In the genomic region with DNA sequence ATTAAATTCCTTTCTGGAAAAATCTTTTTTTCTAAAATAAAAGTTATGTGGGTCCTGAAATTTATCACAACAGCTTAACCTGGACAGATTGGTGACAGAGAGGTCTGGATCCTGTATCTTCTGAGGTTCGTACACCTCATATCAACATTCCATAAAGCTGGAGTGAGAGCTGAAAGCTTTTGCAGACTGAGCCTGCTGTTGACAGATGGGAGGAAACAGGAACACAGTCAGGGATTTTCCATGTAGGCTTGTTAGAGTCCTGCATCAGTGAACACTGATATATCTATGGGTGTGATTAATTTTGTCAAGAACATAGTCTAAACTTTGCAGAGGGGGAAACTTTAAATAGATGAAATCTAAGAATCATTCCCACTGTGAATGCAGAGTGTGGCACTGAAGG, we compare ENCODE assay signal across 27 mouse cellular contexts. TPM values are rescaled to one million over a fixed set of nuclear protein-coding genes. Genes with fewer than 3 reads are reported as not detected.
A peak's percentile ranks its signal among the peaks of the same experiment; 100 is the strongest.
DNase-seq lines count a peak whose midpoint lies in the region; ATAC-seq and TF ChIP-seq lines count a peak whose summit lies in the region.
"Had no signal": no experiment of that assay in that cellular context is flagged by ENCODE, and none has a peak within 500 bp of the region (broad histone marks: within the 10 kb centered on the region; RNA-seq: fewer than 3 reads in every experiment).

No protein-coding gene starts in this region.

- peak; percentile 73 for ATAC-seq in heart, embryonic 12.5 days (ENCODE audit: insufficient number of reproducible peaks, low FRiP score)
- ATAC-seq in heart, embryonic 15.5 days (replicated peaks; ENCODE audit: insufficient number of reproducible peaks, insufficient read depth, low FRiP score, low read depth), result peak; percentile 80
- no peak for ATAC-seq in kidney, postnatal 0 days (replicated peaks; ENCODE audit: low FRiP score, low read depth)
- ATAC-seq in kidney, embryonic 15.5 days (replicated peaks; ENCODE audit: low FRiP score), result no peak
- ATAC-seq: activated CD4-positive, CD25-positive, alpha-beta regulatory T cell, adult 4 months; forebrain, embryonic 15.5 days; hindbrain, postnatal 0 days; inflammation-experienced regulatory T-cells, adult 6 months; intestine, embryonic 16.5 days had no signal

- H3K27me3 ChIP-seq in heart, embryonic 12.5 days (replicated peaks), result no peaks in the 10 kb centered on the region
- no peaks in the 10 kb centered on the region for H3K27me3 ChIP-seq in heart, embryonic 15.5 days
- H3K27me3 ChIP-seq in heart, adult 2 months (ENCODE audit: control insufficient read depth, insufficient read depth, low read length), result no peaks in the 10 kb centered on the region
- H3K27me3 ChIP-seq in kidney, postnatal 0 days (ENCODE audit: insufficient read depth, low read length), result no peaks in the 10 kb centered on the region
- no peaks in the 10 kb centered on the region for H3K27me3 ChIP-seq in kidney, embryonic 15.5 days
- H3K27me3 ChIP-seq: embryonic facial prominence, embryonic 13.5 days; forebrain, embryonic 12.5 days; forebrain, embryonic 15.5 days had no signal

- no peaks in the 10 kb centered on the region for H3K36me3 ChIP-seq in heart, embryonic 12.5 days
- no peaks in the 10 kb centered on the region for H3K36me3 ChIP-seq in heart, embryonic 15.5 days
- H3K36me3 ChIP-seq in heart, adult 2 months (ENCODE audit: control insufficient read depth, insufficient read depth, low read length), result no peaks in the 10 kb centered on the region
- H3K36me3 ChIP-seq in kidney, postnatal 0 days (ENCODE audit: insufficient read depth, low read length), result no peaks in the 10 kb centered on the region
- H3K36me3 ChIP-seq in kidney, embryonic 15.5 days, result no peaks in the 10 kb centered on the region
- H3K36me3 ChIP-seq: embryonic facial prominence, embryonic 10.5 days; embryonic facial prominence, embryonic 13.5 days; forebrain, embryonic 12.5 days; forebrain, embryonic 15.5 days had no signal

- H3K79me2 ChIP-seq in heart, adult 2 months (replicated peaks; ENCODE audit: control insufficient read depth, insufficient read depth, low read length), result no peaks in the 10 kb centered on the region

- H3K4me3 ChIP-seq in heart, embryonic 12.5 days, result no peak overlapping the region
- no peak overlapping the region for H3K4me3 ChIP-seq in heart, embryonic 15.5 days
- no peak overlapping the region for H3K4me3 ChIP-seq in heart, adult 2 months
- no peak overlapping the region for H3K4me3 ChIP-seq in kidney, postnatal 0 days (replicated peaks; ENCODE audit: low read depth, low read length)
- H3K4me3 ChIP-seq in kidney, embryonic 15.5 days (replicated peaks), result no peak overlapping the region
- H3K4me3 ChIP-seq: embryonic facial prominence, embryonic 10.5 days; embryonic facial prominence, embryonic 13.5 days; erythroblast, embryonic 14.5 days; forebrain, embryonic 12.5 days; forebrain, embryonic 15.5 days had no signal

- TF ChIP-seq CTCF in heart, adult 2 months (IDR thresholded peaks at IDR 0.05), result no peak
- TF ChIP-seq CTCF in kidney, postnatal 0 days (IDR thresholded peaks at IDR 0.05; ENCODE audit: low read depth), result no peak

- H3K9ac ChIP-seq in heart, embryonic 12.5 days, result no peak overlapping the region
- no peak overlapping the region for H3K9ac ChIP-seq in heart, embryonic 15.5 days
- H3K9ac ChIP-seq in heart, adult 2 months (ENCODE audit: low read depth, low read length), result no peak overlapping the region
- H3K9ac ChIP-seq in kidney, postnatal 0 days (ENCODE audit: low read depth, low read length), result no peak overlapping the region
- H3K9ac ChIP-seq in kidney, embryonic 15.5 days, result no peak overlapping the region
- H3K9ac ChIP-seq: embryonic facial prominence, embryonic 13.5 days; forebrain, embryonic 12.5 days; forebrain, embryonic 15.5 days; hindbrain, embryonic 14.5 days had no signal

- peak overlapping the region; percentile 85 for H3K27ac ChIP-seq in heart, embryonic 12.5 days (ENCODE audit: poor library complexity, severe bottlenecking)
- peak overlapping the region; percentile 71 for H3K27ac ChIP-seq in heart, embryonic 15.5 days
- H3K27ac ChIP-seq in heart, adult 2 months, result no peak overlapping the region
- no peak overlapping the region for H3K27ac ChIP-seq in kidney, postnatal 0 days
- H3K27ac ChIP-seq in kidney, embryonic 15.5 days, result no peak overlapping the region
- H3K27ac ChIP-seq: embryonic facial prominence, embryonic 10.5 days; embryonic facial prominence, embryonic 13.5 days; forebrain, embryonic 12.5 days; forebrain, embryonic 15.5 days; hindbrain, embryonic 14.5 days; hindbrain, postnatal 0 days had no signal

- H3K9me3 ChIP-seq in heart, embryonic 12.5 days (replicated peaks), result no peaks in the 10 kb centered on the region
- no peaks in the 10 kb centered on the region for H3K9me3 ChIP-seq in heart, embryonic 15.5 days (replicated peaks)
- no peaks in the 10 kb centered on the region for H3K9me3 ChIP-seq in kidney, postnatal 0 days (replicated peaks; ENCODE audit: low read length)
- no peaks in the 10 kb centered on the region for H3K9me3 ChIP-seq in kidney, embryonic 15.5 days (replicated peaks)
- H3K9me3 ChIP-seq: embryonic facial prominence, embryonic 10.5 days; embryonic facial prominence, embryonic 13.5 days; forebrain, embryonic 12.5 days; forebrain, embryonic 15.5 days had no signal

- TF ChIP-seq EP300 in heart, adult 2 months (IDR thresholded peaks at IDR 0.05; ENCODE audit: insufficient read depth, low read depth, low read length), result no peak

- WGBS in heart, embryonic 12.5 days, result 11% methylated on average over 1 of the region's 1 CpGs
- 15% methylated on average over 1 of the region's 1 CpGs for WGBS in heart, embryonic 15.5 days
- 17% methylated on average over 1 of the region's 1 CpGs for WGBS in heart, adult 2 months
- WGBS in kidney, postnatal 0 days, result 66% methylated on average over 1 of the region's 1 CpGs
- WGBS in kidney, embryonic 15.5 days, result 50% methylated on average over 1 of the region's 1 CpGs

- no peak for TF ChIP-seq POLR2A in heart, adult 2 months (IDR thresholded peaks at IDR 0.05; ENCODE audit: insufficient read depth, low read depth, low read length)

- no peak overlapping the region for H3K4me2 ChIP-seq in heart, embryonic 12.5 days
- no peak overlapping the region for H3K4me2 ChIP-seq in heart, embryonic 15.5 days
- no peak overlapping the region for H3K4me2 ChIP-seq in kidney, postnatal 0 days (ENCODE audit: low read length)
- H3K4me2 ChIP-seq in kidney, embryonic 15.5 days, result no peak overlapping the region
- H3K4me2 ChIP-seq: embryonic facial prominence, embryonic 13.5 days; forebrain, embryonic 12.5 days; forebrain, embryonic 15.5 days; hindbrain, embryonic 14.5 days had no signal

- intact Hi-C loops in heart, postnatal 14 days (cut with DNase I), result no loop called here
- intact Hi-C loops in heart, adult 2 months (cut with DNase I), result no loop called here

- H3K4me1 ChIP-seq in heart, embryonic 12.5 days (replicated peaks), result peaks cover 4% of the 10 kb centered on the region; the same call in 1 of the 2 replicates
- peaks cover 2% of the 10 kb centered on the region; the same call in 1 of the 2 replicates for H3K4me1 ChIP-seq in heart, embryonic 15.5 days (replicated peaks)
- H3K4me1 ChIP-seq in heart, adult 2 months (ENCODE audit: control insufficient read depth, insufficient read depth, low read length), result no peaks in the 10 kb centered on the region
- no peaks in the 10 kb centered on the region for H3K4me1 ChIP-seq in kidney, postnatal 0 days (replicated peaks; ENCODE audit: insufficient read depth, low read length)
- H3K4me1 ChIP-seq in kidney, embryonic 15.5 days, result no peaks in the 10 kb centered on the region
- H3K4me1 ChIP-seq: embryonic facial prominence, embryonic 10.5 days; embryonic facial prominence, embryonic 13.5 days; forebrain, embryonic 12.5 days; forebrain, embryonic 15.5 days had no signal

- peak; percentile 7 for DNase-seq in embryo, embryonic 11 days
- no peak for DNase-seq in embryo, embryonic 10 days (ENCODE audit: low spot score)
- DNase-seq in heart, postnatal 14 days, result no peak
- no peak for DNase-seq in heart, adult 2 months
- DNase-seq in kidney, postnatal 0 days (ENCODE audit: low spot score), result peak; percentile 10
- DNase-seq: adrenal gland, adult 8-10 months; adrenal gland, postnatal 25 days; cerebellum, adult 11-12 months; cerebellum, adult 8-10 months; cerebellum, postnatal 14 days; gastrocnemius, postnatal 25 days; heart, postnatal 4 days; kidney, adult 18-20 months; kidney, adult 9 months had no signal

RNA-seq across cellular contexts. Expression of a gene that starts 54.4 kb away (rescaled TPM):
- 56.3 and 56.5 TPM in 2 replicates for polyA plus RNA-seq in heart, embryonic 12.5 days (2016; fragmentation: Nextera tagmentation; extraction: Ambion mirVana)
- 10 to 100 TPM; 39.0 to 40.8 TPM for total RNA-seq in heart, postnatal 14 days (2021)
- polyA plus RNA-seq in heart, embryonic 15.5 days (2015; fragmentation: Nextera tagmentation; extraction: Ambion mirVana), result 61.8 and 73.2 TPM in 2 replicates
- 10 to 100 TPM; 43.9 to 46.6 TPM for total RNA-seq in heart, adult 2 months (2021)
- 28.5 and 34.8 TPM in 2 replicates for polyA plus RNA-seq in heart, adult 2 months (2012; rRNA removed)
- polyA plus RNA-seq in kidney, postnatal 0 days (2015; fragmentation: Nextera tagmentation; extraction: Ambion mirVana), result 33.0 and 35.8 TPM in 2 replicates
- 27.1 and 29.8 TPM in 2 replicates for polyA plus RNA-seq in kidney, embryonic 15.5 days (2015; fragmentation: Nextera tagmentation; extraction: Ambion mirVana)

Comparison
In these comparisons a context has a peak if more than half of its experiments do, and no peak if none do; other contexts are left out.
1. DNase-seq: peak in embryo, embryonic 11 days (single experiment) and kidney, postnatal 0 days (single experiment); none in embryo, embryonic 10 days (single experiment), heart, postnatal 14 days (0 of 2) and heart, adult 2 months (0 of 2).
2. H3K27ac ChIP-seq: peak in heart, embryonic 12.5 days (single experiment) and heart, embryonic 15.5 days (single experiment); none in heart, adult 2 months (single experiment), kidney, postnatal 0 days (single experiment) and kidney, embryonic 15.5 days (single experiment).
3. ATAC-seq: peak in heart, embryonic 12.5 days (single experiment) and heart, embryonic 15.5 days (single experiment); none in kidney, postnatal 0 days (single experiment) and kidney, embryonic 15.5 days (single experiment).